Comparison of ENCODE assay signal across 12 mouse cellular contexts in the genomic region with DNA sequence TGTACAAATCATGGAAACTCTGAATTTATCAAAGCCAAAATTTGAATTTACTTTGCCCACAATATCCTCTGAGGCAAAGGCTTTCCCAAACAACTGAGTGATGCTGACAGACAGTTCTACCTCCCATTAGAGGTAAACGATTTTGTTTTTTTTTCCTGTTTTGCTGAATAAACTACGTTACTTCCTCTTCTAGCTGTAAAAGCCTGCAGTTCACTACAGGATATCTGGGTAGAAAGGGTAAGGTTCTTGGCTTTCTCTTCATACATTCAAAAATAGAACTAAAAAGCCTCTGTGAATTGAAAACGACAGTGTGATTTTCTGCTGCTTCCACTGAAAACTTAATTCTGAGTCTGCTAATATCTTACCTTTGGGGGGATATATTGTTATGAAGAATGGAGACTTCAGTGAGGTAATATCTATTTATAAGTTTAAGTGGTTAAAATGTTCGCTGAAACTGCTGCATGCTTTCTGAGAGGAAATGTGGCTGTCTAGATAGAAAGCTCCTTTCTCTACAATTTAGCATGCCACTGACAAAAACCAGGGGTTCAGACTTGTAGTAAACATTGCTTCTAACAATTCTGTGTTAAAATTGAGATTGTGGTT. TPM values are rescaled to one million over a fixed set of nuclear protein-coding genes. Genes with fewer than 3 reads are reported as not detected.
A peak's percentile ranks its signal among the peaks of the same experiment; 100 is the strongest.
DNase-seq lines count a peak whose midpoint lies in the region; ATAC-seq and TF ChIP-seq lines count a peak whose summit lies in the region.
"Had no signal": no experiment of that assay in that cellular context is flagged by ENCODE, and none has a peak within 500 bp of the region (broad histone marks: within the 10 kb centered on the region; RNA-seq: fewer than 3 reads in every experiment).

No protein-coding gene starts in this region.

- no peaks in the 10 kb centered on the region for H3K4me1 ChIP-seq in heart, embryonic 12.5 days (replicated peaks)
- 0 out of 2 replicates have a peak, but pooled peaks cover 3% of the 10 kb centered on the region for H3K4me1 ChIP-seq in stomach, embryonic 14.5 days (ENCODE audit: control insufficient read depth, insufficient read depth, low read length)
- H3K4me1 ChIP-seq in stomach, postnatal 0 days (replicated peaks; ENCODE audit: control insufficient read depth, insufficient read depth), result no peaks in the 10 kb centered on the region
- H3K4me1 ChIP-seq: forebrain, embryonic 15.5 days had no signal

- no peak for DNase-seq in heart, adult 8-10 months (ENCODE audit: low spot score)
- no peak for DNase-seq in stomach, postnatal 0 days (ENCODE audit: low spot score)
- peak; percentile 61 for DNase-seq in induced T-regulatory cell, adult 2 months (ENCODE audit: low read depth)
- DNase-seq in yolk sac, embryonic 10.5 days (ENCODE audit: low spot score), result no peak
- DNase-seq in adrenal gland, adult 2 months, result no peak
- no peak for DNase-seq in c-Kit-positive CD71-positive TER-119-positive erythroid progenitor cells, embryonic 14.5 days (ENCODE audit: low spot score)
- DNase-seq: adrenal gland, postnatal 14 days; cerebellum, postnatal 36 days; liver, embryonic 13.5 days had no signal

- no peak overlapping the region for H3K4me2 ChIP-seq in heart, embryonic 12.5 days
- no peak overlapping the region for H3K4me2 ChIP-seq in stomach, embryonic 14.5 days (replicated peaks; ENCODE audit: low read depth, low read length)
- H3K4me2 ChIP-seq in stomach, postnatal 0 days (replicated peaks; ENCODE audit: low read depth), result no peak overlapping the region
- H3K4me2 ChIP-seq: forebrain, embryonic 15.5 days; liver, embryonic 13.5 days had no signal

- no peak overlapping the region for H3K9ac ChIP-seq in heart, embryonic 12.5 days
- H3K9ac ChIP-seq in stomach, embryonic 14.5 days (replicated peaks; ENCODE audit: low read depth, low read length), result no peak overlapping the region
- H3K9ac ChIP-seq in stomach, postnatal 0 days (ENCODE audit: low read length), result no peak overlapping the region
- H3K9ac ChIP-seq: forebrain, embryonic 15.5 days; liver, embryonic 13.5 days had no signal

- no peaks in the 10 kb centered on the region for H3K36me3 ChIP-seq in heart, embryonic 12.5 days
- H3K36me3 ChIP-seq in stomach, embryonic 14.5 days (ENCODE audit: control insufficient read depth, insufficient read depth, low read length), result no peaks in the 10 kb centered on the region
- no peaks in the 10 kb centered on the region for H3K36me3 ChIP-seq in stomach, postnatal 0 days (ENCODE audit: control insufficient read depth, insufficient read depth, low read length)
- H3K36me3 ChIP-seq: forebrain, embryonic 15.5 days; liver, embryonic 13.5 days had no signal

- 44% methylated on average over 4 of the region's 4 CpGs for WGBS in heart, embryonic 12.5 days
- 44% methylated on average over 4 of the region's 4 CpGs for WGBS in stomach, embryonic 14.5 days
- WGBS in stomach, postnatal 0 days, result 40% methylated on average over 4 of the region's 4 CpGs

- H3K9me3 ChIP-seq in heart, embryonic 12.5 days (replicated peaks), result no peaks in the 10 kb centered on the region
- H3K9me3 ChIP-seq in stomach, embryonic 14.5 days (ENCODE audit: control insufficient read depth, low read depth, low read length), result no peaks in the 10 kb centered on the region
- no peaks in the 10 kb centered on the region for H3K9me3 ChIP-seq in stomach, postnatal 0 days (ENCODE audit: control insufficient read depth, low read length)
- H3K9me3 ChIP-seq: forebrain, embryonic 15.5 days; liver, embryonic 13.5 days had no signal

- no peak for ATAC-seq in heart, embryonic 12.5 days (ENCODE audit: insufficient number of reproducible peaks, low FRiP score)
- no peak for ATAC-seq in stomach, embryonic 14.5 days (ENCODE audit: insufficient number of reproducible peaks, insufficient read depth, low FRiP score, low read depth)
- ATAC-seq in stomach, postnatal 0 days (ENCODE audit: low FRiP score, low TSS enrichment), result no peak
- ATAC-seq: forebrain, embryonic 15.5 days had no signal

- TF ChIP-seq CTCF in stomach, postnatal 0 days (IDR thresholded peaks at IDR 0.05; ENCODE audit: low read depth), result no peak

- no peak for TF ChIP-seq EP300 in stomach, postnatal 0 days (optimal IDR thresholded peaks at IDR 0.05)

- peak overlapping the region; percentile 27; the same call in 1 of the 2 replicates for H3K27ac ChIP-seq in heart, embryonic 12.5 days (ENCODE audit: poor library complexity, severe bottlenecking)
- H3K27ac ChIP-seq in stomach, embryonic 14.5 days (ENCODE audit: low read length), result peak overlapping the region; percentile 61; the same call in 1 of the 2 replicates
- no peak overlapping the region for H3K27ac ChIP-seq in stomach, postnatal 0 days (replicated peaks)
- H3K27ac ChIP-seq: forebrain, embryonic 15.5 days; liver, embryonic 13.5 days had no signal

- H3K4me3 ChIP-seq in heart, embryonic 12.5 days, result no peak overlapping the region
- H3K4me3 ChIP-seq in stomach, embryonic 14.5 days (ENCODE audit: low read depth, low read length), result no peak overlapping the region
- H3K4me3 ChIP-seq in stomach, postnatal 0 days (ENCODE audit: low read depth, low read length), result no peak overlapping the region
- H3K4me3 ChIP-seq: forebrain, embryonic 15.5 days; liver, embryonic 13.5 days had no signal

- H3K27me3 ChIP-seq in heart, embryonic 12.5 days (replicated peaks), result no peaks in the 10 kb centered on the region
- H3K27me3 ChIP-seq in stomach, embryonic 14.5 days (ENCODE audit: control insufficient read depth, insufficient read depth, low read length), result no peaks in the 10 kb centered on the region
- H3K27me3 ChIP-seq in stomach, postnatal 0 days (ENCODE audit: control insufficient read depth, insufficient read depth, low read length), result no peaks in the 10 kb centered on the region
- H3K27me3 ChIP-seq: forebrain, embryonic 15.5 days; liver, embryonic 13.5 days had no signal

RNA-seq across cellular contexts. Expression of gene P2ry10b, which starts 0.8 kb away (rescaled TPM):
- polyA plus RNA-seq in heart, embryonic 12.5 days (2016; fragmentation: Nextera tagmentation; extraction: Ambion mirVana), result 0.41 and 1.2 TPM in 2 replicates
- total RNA-seq in heart, adult 8-10 months (2022), result 1 to 10 TPM in 1 of 4 experiments, under 1 TPM in 3; 0.41 to 1.0 (median 0.89) TPM
- 0.81 and 1.2 TPM in 2 replicates for polyA plus RNA-seq in stomach, embryonic 14.5 days (2014; fragmentation: Nextera tagmentation; extraction: Ambion mirVana)
- polyA plus RNA-seq in stomach, postnatal 0 days (2015; fragmentation: Nextera tagmentation; extraction: Ambion mirVana), result 0.44 and 0.45 TPM in 2 replicates
- total RNA-seq in adrenal gland, adult 2 months (2021), result 1 to 10 TPM in 1 of 2 experiments, under 1 TPM in 1; 0.92 to 1.8 TPM
- polyA plus RNA-seq in adrenal gland, adult 2 months (2012; rRNA removed), result 1.7 and 1.9 TPM in 2 replicates
